Comparison of ENCODE assay signal across 24 mouse cellular contexts in the genomic region with DNA sequence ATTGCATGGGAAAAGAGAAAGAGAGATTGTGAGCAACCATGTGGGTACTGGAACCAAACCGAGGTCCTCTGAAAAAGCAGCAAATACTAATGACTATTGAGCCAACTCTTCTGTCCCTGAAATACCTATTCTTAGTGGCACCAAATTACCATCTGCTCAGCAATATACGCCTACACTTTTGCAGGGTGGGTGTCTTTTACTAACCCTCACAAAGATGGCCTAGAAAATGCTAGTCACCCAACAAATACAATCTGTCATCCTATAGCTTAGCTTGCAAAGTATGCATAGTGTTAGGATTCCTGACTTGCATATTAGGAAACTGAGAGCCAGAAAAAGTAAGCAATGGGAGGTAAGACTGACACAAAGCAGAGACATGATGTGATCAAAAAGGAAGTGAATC.
"Had no signal": no experiment of that assay in that cellular context is flagged by ENCODE, and none has a peak within 500 bp of the region (broad histone marks: within the 10 kb centered on the region; RNA-seq: fewer than 3 reads in every experiment).

No protein-coding gene starts in this region.

- H3K27ac ChIP-seq: intestine, embryonic 15.5 days; kidney, embryonic 15.5 days; limb, embryonic 10.5 days; limb, embryonic 13.5 days; liver, embryonic 12.5 days; liver, embryonic 15.5 days; lung, embryonic 15.5 days; midbrain, embryonic 10.5 days; midbrain, embryonic 13.5 days; neural tube, embryonic 13.5 days had no signal

- DNase-seq: kidney, adult 11 months; kidney, adult 8-10 months; kidney, postnatal 10 days; kidney, postnatal 36 days; liver; lung, adult 18-20 months; lung, postnatal 10 days; lung, postnatal 36 days; retina, postnatal 1 day; thymus, adult 2 months; thymus, postnatal 14 days; thymus, postnatal 4 days had no signal

- H3K4me3 ChIP-seq: intestine, embryonic 15.5 days; kidney, embryonic 15.5 days; limb, embryonic 10.5 days; limb, embryonic 13.5 days; liver, embryonic 12.5 days; liver, embryonic 15.5 days; lung, embryonic 15.5 days; megakaryocyte, embryonic 14.5 days; midbrain, embryonic 10.5 days; midbrain, embryonic 13.5 days; myocyte; neural tube, embryonic 13.5 days had no signal
